Mouse (Mus musculus): ENCODE data around the gene Neb. TPM values are rescaled to one million over a fixed set of nuclear protein-coding genes. Genes with fewer than 3 reads are reported as not detected.

Gene Neb
- total RNA-seq, 2 experiments from 2014 or later, result 1.2 to 1.4 TPM

DNA sequence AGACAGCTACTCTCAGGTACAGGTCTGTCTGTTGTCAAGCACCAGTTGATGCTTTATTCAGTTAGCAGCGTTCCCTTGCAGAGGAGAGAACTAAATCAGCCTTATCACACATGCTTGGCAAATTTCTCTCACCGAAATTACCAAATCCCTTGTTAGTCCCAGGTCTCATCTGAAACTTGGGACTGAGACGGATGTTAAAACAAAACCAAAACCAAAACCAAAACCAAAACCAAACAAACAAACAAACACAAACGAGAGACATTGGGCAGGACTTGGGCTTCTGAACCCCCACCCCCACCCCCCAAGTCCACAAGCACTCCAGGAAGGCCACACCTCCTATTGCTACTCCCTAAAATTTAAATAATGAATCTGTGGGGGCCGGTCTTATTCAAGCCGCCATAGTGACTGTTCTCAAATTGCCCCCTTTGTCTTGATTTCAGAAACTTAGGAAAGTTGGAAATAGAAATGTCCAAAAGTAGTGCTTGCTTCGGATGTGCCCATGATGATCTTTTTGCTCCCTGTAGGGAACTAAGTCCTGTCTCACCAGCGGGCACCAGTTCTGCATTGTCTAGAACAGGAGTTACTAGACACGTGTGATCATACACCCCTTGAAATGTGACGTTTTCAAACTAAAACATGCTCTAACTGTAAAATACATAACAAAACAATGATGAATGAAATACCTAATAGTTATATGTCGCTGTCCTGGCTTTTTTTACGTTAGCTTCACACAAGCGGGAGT is 397 bp downstream of the Neb start:
- no peak for DNase-seq (ENCODE audit: extremely low spot score in 1 of 2, low spot score in 1 of 2)

- no peak for DNase-seq (ENCODE audit: extremely low spot score in 1 of 2, low spot score in 1 of 2)
These were observed 3.6 kb downstream of the Neb start for GRCm38 (mm10) chr2:52374706-52375105.

DNA sequence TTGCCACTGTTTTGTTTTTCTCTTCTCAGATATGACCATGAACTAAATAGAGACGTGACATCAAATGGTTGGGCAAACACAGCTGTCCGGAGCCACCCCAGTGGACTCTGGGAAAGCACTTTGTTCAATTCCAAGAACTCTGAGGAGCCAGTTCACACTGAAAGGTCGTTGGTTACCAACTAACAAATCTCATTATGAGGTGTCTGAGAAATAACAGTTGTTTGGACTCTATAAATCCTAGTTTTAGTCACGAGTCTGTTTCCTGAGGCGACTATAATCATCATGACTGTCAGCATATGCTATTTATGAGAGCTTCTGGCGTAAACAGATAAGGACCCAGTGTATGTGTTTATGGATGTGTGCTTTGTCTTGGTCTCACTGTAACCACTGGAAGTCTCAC is 5.8 kb downstream of the Neb start:
- DNase-seq (ENCODE audit: extremely low spot score in 1 of 2, low spot score in 1 of 2), result no peak

DNA sequence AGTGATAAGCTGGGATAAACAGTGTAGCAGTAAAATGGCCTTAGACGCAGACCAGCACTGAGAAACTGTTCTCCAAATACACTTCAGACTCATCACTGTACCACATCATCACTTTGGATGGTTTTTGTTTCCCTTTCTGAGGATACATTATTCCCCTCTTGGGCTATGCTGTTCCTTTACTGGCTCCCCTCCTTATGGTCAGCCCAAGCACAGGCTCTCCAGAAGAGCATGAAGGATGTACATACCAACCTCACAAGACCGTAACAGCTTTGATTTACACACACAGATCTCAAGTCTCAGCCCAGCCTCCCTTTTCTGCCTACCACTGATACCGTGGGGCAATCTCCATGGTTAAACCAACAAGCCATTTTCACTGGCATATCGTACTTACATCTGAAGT is 6.2 kb downstream of the Neb start:
- no peak for DNase-seq (ENCODE audit: extremely low spot score in 1 of 2, low spot score in 1 of 2)

DNA sequence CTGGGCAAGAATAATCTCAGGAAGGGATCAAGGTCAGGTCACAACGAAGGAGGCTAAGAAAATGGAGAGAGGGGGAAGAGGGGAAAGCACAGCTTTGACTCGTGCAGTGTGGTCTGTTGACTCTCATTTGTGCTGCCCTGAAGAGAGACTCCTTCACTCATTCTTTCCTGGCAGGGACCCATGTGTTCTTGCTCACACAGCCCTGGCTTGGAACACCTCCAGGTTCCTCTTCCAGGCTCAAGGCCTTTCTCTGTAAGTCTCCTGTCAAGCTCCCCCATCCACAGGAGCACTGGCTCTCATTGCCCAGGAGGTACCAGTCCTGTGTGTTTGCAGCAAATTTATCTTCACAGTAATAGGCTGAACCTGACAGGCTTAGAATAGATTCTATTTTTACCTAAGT is 7.2 kb downstream of the Neb start:
- no peak for DNase-seq (ENCODE audit: extremely low spot score in 1 of 2, low spot score in 1 of 2)

- DNase-seq (ENCODE audit: extremely low spot score in 1 of 2, low spot score in 1 of 2), result no peak
These were observed 8.7 kb downstream of the Neb start for GRCm38 (mm10) chr2:52369622-52370021.

DNA sequence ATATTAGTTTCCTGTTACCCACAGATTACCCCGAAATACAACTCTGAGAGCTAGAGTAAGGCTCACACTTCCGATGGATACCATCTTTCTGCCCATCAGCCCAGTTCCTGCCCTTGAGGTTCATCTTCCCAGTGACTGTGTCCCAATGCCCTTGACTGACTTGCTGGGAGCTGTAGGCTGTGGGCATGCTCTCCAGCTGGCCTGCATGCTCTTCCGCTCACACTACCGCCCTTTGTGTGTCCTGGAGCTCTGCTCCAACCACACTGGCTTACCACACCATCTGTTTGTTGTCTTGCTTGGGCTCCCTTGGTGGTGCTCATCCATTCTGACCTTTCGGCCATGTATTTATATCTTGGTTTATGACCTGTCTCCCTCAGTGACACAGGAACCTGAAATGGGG is 10.6 kb downstream of the Neb start:
- no peak for DNase-seq (ENCODE audit: extremely low spot score in 1 of 2, low spot score in 1 of 2)

DNA sequence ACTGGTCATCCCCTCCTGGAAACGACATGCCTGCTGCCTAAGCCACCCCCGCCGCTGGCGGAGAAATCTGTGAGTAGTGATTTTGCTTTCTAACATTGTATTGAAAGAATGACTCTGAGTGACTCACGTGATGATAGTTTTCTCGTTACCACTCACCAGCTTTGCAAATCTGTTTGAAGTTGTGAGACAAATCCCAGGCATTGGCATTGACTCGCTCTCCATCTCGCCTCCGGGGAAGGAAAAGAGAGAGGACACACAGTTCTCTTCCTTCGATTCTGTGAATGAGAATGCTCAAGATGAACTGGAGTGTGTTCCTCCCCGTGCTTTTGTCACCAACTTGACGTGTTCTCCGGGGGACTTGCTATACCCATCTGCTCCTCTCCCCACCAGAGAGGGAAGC is 11.0 kb downstream of the Neb start:
- no peak for DNase-seq (ENCODE audit: extremely low spot score in 1 of 2, low spot score in 1 of 2)

GRCm38 (mm10) chr2:52361086-52361485 is 17.2 kb downstream of the Neb start:
- DNase-seq (ENCODE audit: extremely low spot score in 1 of 2, low spot score in 1 of 2), result no peak

DNA sequence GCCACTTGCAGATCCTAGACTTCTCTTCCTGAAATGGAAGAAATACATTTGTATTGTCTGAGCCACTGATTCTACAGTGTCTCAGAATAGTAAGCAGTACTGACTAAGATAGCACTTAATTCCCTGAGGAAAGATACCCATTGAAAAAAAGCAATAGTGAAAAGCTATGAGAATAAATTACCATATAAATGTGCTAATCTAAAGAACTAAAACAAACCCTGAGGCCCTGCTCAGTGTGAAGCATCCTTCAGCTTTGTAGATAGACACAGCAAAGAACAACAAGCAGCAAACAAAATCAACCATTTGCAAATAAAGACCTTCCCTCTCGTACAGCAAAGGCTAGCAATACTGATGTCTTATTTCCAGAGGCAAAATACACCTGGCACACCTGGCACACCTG is 18.6 kb downstream of the Neb start:
- no peak for DNase-seq (ENCODE audit: extremely low spot score in 1 of 2, low spot score in 1 of 2)

GRCm38 (mm10) chr2:52358156-52358555 is 20.1 kb downstream of the Neb start:
- DNase-seq (ENCODE audit: extremely low spot score in 1 of 2, low spot score in 1 of 2), result no peak

DNA sequence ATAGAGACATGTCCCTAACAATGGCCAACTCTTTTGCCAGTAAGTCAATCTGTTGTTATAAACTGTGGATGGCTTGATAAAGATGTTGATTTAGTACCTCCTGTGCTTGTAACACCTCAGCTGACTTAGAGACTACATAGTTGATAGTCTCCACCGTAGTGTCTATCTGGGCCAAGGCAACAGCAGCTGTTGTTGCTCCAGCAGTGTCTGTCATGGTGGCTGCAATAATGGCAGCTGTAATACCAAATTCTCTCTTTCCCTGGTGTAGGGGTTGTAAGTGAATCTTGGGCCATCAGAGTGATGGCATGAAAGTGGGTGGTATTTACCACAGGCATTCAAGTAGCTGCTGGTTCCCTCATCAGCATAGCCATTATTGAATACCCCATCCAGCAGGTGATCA is 27.2 kb downstream of the Neb start:
- DNase-seq (ENCODE audit: extremely low spot score in 1 of 2, low spot score in 1 of 2), result no peak

DNA sequence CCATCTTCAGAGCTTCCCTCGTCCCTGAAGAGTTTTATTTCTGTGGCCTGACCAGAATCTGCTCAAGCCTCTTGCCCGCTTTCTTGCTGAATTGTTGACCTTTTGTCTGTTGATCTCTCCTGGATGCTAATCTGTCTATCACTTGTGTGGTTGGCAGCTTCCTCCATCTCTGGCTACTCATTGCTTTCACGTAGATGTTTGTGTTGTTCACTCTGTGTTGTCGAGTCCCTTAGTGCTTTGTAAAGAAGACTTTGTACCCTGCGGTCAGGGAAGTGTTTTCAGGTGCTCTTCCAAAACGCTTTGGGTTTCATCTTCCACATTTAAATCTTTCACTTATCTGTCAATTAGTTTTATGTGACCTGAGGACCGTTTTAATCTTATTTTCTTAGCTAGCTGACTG is 37.3 kb downstream of the Neb start:
- DNase-seq (ENCODE audit: extremely low spot score in 1 of 2, low spot score in 1 of 2), result no peak

- no peak for DNase-seq (ENCODE audit: extremely low spot score in 1 of 2, low spot score in 1 of 2)
These were observed 42.7 kb downstream of the Neb start for GRCm38 (mm10) chr2:52335556-52335955.

DNA sequence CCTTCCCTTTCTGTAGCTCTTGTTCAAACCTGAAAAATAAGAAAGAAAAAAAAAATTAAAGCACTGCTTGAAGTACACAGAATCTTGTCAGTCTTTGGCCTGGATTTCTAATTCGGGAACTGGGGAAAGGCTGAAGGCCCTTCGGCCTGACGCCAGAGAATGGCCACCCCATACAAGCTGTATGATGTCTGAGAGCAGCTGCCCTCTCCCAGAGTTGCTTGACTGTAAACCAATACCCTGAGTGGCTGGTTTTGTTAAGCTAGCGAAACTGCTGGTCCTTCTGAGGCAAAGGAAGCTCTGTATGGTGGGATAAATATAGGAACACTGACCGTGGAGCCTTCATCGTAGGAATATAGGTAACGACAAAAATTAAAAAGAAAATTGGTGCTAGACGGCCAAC is 43.2 kb downstream of the Neb start:
- no peak for DNase-seq (ENCODE audit: extremely low spot score in 1 of 2, low spot score in 1 of 2)

- no peak for DNase-seq (ENCODE audit: extremely low spot score in 1 of 2, low spot score in 1 of 2)
These were observed 44.7 kb downstream of the Neb start for GRCm38 (mm10) chr2:52333535-52333934.

- no peak for DNase-seq (ENCODE audit: extremely low spot score in 1 of 2, low spot score in 1 of 2)
These were observed 46.5 kb downstream of the Neb start for GRCm38 (mm10) chr2:52331761-52332160.

DNA sequence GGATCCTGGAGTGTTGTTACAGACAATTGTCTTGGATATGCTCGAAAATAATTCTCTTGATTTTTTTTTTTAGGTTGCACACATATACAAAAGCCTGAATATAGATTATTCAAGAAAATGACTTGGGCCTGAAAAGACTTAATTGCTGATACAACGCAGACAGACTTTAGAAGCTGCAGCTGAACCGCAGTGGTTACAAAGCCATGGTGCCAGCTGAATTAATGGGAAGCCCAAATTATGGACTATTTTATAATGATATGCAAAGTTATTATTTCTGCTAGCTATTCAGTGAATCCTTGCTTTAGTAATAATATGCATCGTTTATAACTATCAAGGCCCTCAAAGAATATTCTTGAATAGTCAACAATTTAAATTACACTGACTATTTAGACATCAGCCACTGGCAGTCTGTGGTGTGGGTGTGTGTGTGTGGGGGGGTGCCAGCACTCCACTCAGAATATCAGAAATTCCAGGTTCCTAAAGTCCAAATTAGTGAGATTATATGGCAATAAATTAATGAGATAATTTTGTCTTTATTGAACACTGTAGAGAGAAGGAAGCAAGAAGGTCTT is 50.9 kb downstream of the Neb start:
- DNase-seq (ENCODE audit: extremely low spot score in 1 of 2, low spot score in 1 of 2), result no peak

- no peak for DNase-seq (ENCODE audit: extremely low spot score in 1 of 2, low spot score in 1 of 2)
These were observed 56.4 kb downstream of the Neb start for GRCm38 (mm10) chr2:52321866-52322265.

- DNase-seq (ENCODE audit: extremely low spot score in 1 of 2, low spot score in 1 of 2), result no peak
These were observed 58.1 kb downstream of the Neb start for GRCm38 (mm10) chr2:52320175-52320574.

GRCm38 (mm10) chr2:52319020-52319567 is 59.2 kb downstream of the Neb start:
- no peak for DNase-seq (ENCODE audit: extremely low spot score in 1 of 2, low spot score in 1 of 2)

DNA sequence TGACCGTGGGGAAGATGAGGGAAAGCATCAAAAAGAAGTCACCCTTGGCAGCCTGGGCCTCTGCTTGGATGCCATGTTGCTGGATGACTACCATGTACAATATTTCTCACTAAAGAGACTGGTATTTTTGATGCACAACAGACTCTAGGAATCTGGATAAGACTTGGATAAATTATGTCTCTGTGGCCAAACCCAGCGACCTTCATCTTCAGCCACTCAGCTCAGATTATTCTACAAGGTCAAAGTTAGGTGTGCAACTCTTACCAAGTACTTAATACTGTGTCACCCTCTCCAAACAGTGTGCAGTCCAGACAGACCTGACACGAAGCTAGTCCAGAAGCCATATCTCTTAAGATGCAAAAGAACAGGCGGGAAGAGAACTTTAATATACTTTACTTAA is 60.8 kb downstream of the Neb start:
- DNase-seq (ENCODE audit: extremely low spot score in 1 of 2, low spot score in 1 of 2), result no peak
